Mouse (Mus musculus) E14TG2a.4 (cell line): ENCODE data around the gene Usp35.

Experiments
- CTCF ChIP-seq: conservative IDR thresholded peaks from 2 replicates; pipeline ENCODE4 v1.5.1; 2014; ENCODE audit warnings: low read length
- POU5F1 ChIP-seq: IDR thresholded peaks from 2 replicates; pipeline ENCODE4 v1.6.1; 2014; ENCODE audit warnings: low read length, borderline replicate concordance

GRCm38 (mm10) chr7:97313364-97313995, 18.3 kb downstream of the Usp35 start:
- TF ChIP-seq CTCF (no peak), POU5F1 (no peak)
